Mouse (Mus musculus) liver, embryonic 15.5 days (tissue): ENCODE data around the gene Paip2b. TPM values are rescaled to one million over a fixed set of nuclear protein-coding genes. Genes with fewer than 3 reads are reported as not detected.
A peak's percentile ranks its signal among the peaks of the same experiment; 100 is the strongest.
"Not testable (repeated sequence)": the region's sequence is repeated elsewhere in the genome, so short reads cannot be mapped to it uniquely, and the experiment has no call there.

Experiments used
- ATAC-seq: fragments of 200-750 bp; cut with Nextera tagmentation; 2 replicates; pipeline ENCODE4 v1.8.0; 2017; ENCODE audit warnings: moderate number of reproducible peaks, mild to moderate bottlenecking, moderate library complexity; ENCODE audit not compliant: insufficient read depth
- H3K27ac ChIP-seq: fragments of 300-500 bp; sonication (generic); replicated peaks from 2 replicates; pipeline ENCODE4 v1.5.1; 2015; ENCODE audit warnings: mild to moderate bottlenecking, inconsistent platforms
- H3K27me3 ChIP-seq: fragments of 300-500 bp; sonication (generic); 2 replicates; pipeline ENCODE4 v1.6.1; 2015; ENCODE audit warnings: mild to moderate bottlenecking, inconsistent platforms
- H3K36me3 ChIP-seq: fragments of 300-500 bp; sonication (generic); replicated peaks from 2 replicates; pipeline ENCODE4 v1.6.1; 2015; ENCODE audit warnings: moderate library complexity, mild to moderate bottlenecking, inconsistent platforms
- H3K4me1 ChIP-seq: fragments of 300-500 bp; sonication (generic); replicated peaks from 2 replicates; pipeline ENCODE4 v1.6.1; 2015; ENCODE audit warnings: inconsistent platforms
- H3K4me2 ChIP-seq: fragments of 300-500 bp; sonication (generic); 2 replicates; pipeline ENCODE4 v1.6.1; 2015; ENCODE audit warnings: moderate library complexity, mild to moderate bottlenecking, inconsistent platforms
- H3K4me3 ChIP-seq: fragments of 300-500 bp; sonication (generic); replicated peaks from 2 replicates; pipeline ENCODE4 v1.5.1; 2015; ENCODE audit warnings: mild to moderate bottlenecking, inconsistent platforms
- H3K9ac ChIP-seq: fragments of 300-500 bp; sonication (generic); 2 replicates; pipeline ENCODE4 v1.6.1; 2015; ENCODE audit warnings: moderate library complexity, mild to moderate bottlenecking, inconsistent platforms
- H3K9me3 ChIP-seq: fragments of 300-500 bp; sonication (generic); replicated peaks from 2 replicates; pipeline ENCODE4 v1.6.1; 2016; ENCODE audit warnings: inconsistent platforms
- WGBS: fragments of 180-500 bp; shearing (Covaris S2); methylation state at CpG from one replicate; pipeline ENCODE4 v1.1.7; 2015; ENCODE audit warnings: mixed read lengths; ENCODE audit not compliant: insufficient replicate concordance; 5-methylcytosine and 5-hydroxymethylcytosine counted together
- polyA plus RNA-seq: library from polyadenylated mRNA; unstranded; fragments of >200 nt; fragmentation: Nextera tagmentation; extraction: Ambion mirVana; gene quantifications from 2 replicates; pipeline ENCODE4 v1.2.1, GENCODE M21; 2015

The Paip2b gene
- polyA plus RNA-seq, 1 experiment from 2014 or later = 3.7 TPM

- Histone ChIP-seq H3K9me3 (no peaks in the 10 kb centered on the region), H3K4me2 (no peak overlapping the region), H3K27ac (no peak overlapping the region), H3K27me3 (peaks cover 8% of the 10 kb centered on the region), H3K9ac (no peak overlapping the region), H3K4me1 (peaks cover 25% of the 10 kb centered on the region), H3K36me3 (no peaks in the 10 kb centered on the region), H3K4me3 (no peak overlapping the region)
- WGBS = 59% methylated on average over 3 of the region's 3 CpGs
- ATAC-seq = no peak
Measured at GRCm38 (mm10) chr6:83796686-83797085, 34.9 kb downstream of the Paip2b start.

DNA sequence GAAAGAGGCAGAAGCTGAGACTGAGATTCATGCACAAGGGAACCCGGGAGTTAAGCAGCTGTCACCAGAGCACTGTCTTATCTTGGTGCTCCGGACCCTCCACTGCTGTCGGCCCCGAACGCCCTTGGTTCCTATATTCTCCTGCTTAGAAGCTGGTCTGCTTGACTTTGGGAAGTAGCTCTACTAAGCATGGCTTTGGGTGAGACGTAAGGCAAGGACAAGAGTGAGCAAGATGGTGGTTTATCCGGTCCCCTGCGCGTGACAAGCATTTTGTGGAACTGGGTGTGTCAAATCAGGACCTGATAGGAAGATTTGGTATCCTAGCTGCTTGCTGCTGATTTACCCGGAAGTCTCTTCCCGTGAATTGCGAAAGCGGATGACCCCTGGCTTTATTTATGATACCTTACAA is 36.0 kb downstream of the Paip2b start:
- peak overlapping the region; percentile 51 for H3K9ac ChIP-seq
- peaks cover 32% of the 10 kb centered on the region for H3K4me1 ChIP-seq
- ATAC-seq = no peak
- peaks cover 8% of the 10 kb centered on the region for H3K27me3 ChIP-seq
- WGBS = 1% methylated on average over 13 of the region's 13 CpGs
- no peaks in the 10 kb centered on the region for H3K36me3 ChIP-seq
- H3K4me3 ChIP-seq = peak overlapping the region; percentile 75
- peak overlapping the region; percentile 98 for H3K27ac ChIP-seq
- no peaks in the 10 kb centered on the region for H3K9me3 ChIP-seq
- H3K4me2 ChIP-seq = peak overlapping the region; percentile 83

DNA sequence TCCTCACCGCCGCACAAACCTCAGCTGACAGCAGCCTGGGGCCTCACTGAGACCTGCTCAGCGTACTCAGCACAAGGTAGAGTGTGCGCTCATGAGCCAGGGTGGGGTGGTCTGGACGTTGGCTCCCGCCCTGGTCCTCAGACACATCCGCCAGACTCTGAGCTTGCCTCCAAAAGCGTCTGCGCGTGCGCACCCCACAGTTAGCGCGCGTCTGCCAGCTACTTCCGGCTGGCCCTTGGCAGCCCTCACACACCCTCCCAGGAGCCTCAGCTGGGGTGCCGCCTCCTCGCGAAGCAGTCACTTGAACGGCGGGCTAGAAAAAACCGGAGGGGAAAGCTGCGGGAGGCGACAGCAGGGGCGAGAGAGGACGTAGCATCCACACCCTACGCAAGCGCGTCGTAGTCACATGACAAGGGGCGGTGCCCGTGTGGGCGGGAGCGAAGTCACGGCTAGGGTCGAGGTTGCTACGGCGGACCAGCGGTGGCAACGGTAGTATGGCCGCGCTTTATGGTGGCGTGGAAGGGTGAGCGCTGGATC is 36.7 kb downstream of the Paip2b start, which contains the start of gene Nagk:
Gene Nagk (plus strand): TSS at position 223 of the 537 bp plus-strand sequence.
- peaks cover 32% of the 10 kb centered on the region for H3K4me1 ChIP-seq
- no peaks in the 10 kb centered on the region for H3K9me3 ChIP-seq
- H3K36me3 ChIP-seq = no peaks in the 10 kb centered on the region
- H3K9ac ChIP-seq = peak within 1 kb of the TSS; percentile 51
- H3K4me2 ChIP-seq = peak within 1 kb of the TSS; percentile 83
- peak; percentile 90 for ATAC-seq
- peak within 1 kb of the TSS; percentile 98 for H3K27ac ChIP-seq
- WGBS = under 1% methylated on average over 43 of the region's 43 CpGs
- H3K4me3 ChIP-seq = peak within 1 kb of the TSS; percentile 75
- peaks cover 8% of the 10 kb centered on the region for H3K27me3 ChIP-seq

GRCm38 (mm10) chr6:83791251-83791890 is 40.2 kb downstream of the Paip2b start:
- Histone ChIP-seq H3K4me2 (no peak overlapping the region), H3K9ac (no peak overlapping the region), H3K27ac (no peak overlapping the region), H3K36me3 (no peaks in the 10 kb centered on the region), H3K27me3 (peaks cover 3% of the 10 kb centered on the region; the same call in 1 of the 2 replicates), H3K4me1 (peaks cover 28% of the 10 kb centered on the region), H3K9me3 (no peaks in the 10 kb centered on the region), H3K4me3 (no peak overlapping the region)
- 13% methylated on average over 4 of the region's 4 CpGs for WGBS
- no peak for ATAC-seq

DNA sequence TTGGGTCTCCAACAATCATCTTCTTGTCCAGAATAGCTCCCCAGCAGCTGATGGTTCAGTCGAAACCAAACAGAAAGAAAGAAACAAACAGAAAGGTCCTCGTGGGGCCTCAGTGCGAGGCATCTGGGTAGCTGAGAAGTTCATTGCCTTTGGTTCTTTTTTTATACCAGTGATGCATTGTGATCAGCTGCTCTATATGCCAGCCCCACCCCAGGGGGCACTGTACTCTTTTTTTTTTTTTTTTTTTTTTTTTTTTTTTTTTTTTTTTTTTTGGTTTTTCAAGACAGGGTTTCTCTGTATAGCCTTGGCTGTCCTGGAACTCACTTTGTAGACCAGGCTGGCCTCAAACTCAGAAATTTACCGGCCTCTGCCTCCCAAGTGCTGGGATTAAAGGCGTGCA is 41.0 kb downstream of the Paip2b start:
- peaks cover 24% of the 10 kb centered on the region for H3K4me1 ChIP-seq
- not testable (repeated sequence) for ATAC-seq, H3K4me2 ChIP-seq, H3K27me3 ChIP-seq, H3K27ac ChIP-seq, H3K9me3 ChIP-seq, H3K4me3 ChIP-seq, H3K9ac ChIP-seq, H3K36me3 ChIP-seq
- 69% methylated on average over 5 of the region's 5 CpGs for WGBS

- ATAC-seq = no peak
- Histone ChIP-seq H3K9me3 (no peaks in the 10 kb centered on the region), H3K36me3 (no peaks in the 10 kb centered on the region), H3K4me3 (no peak overlapping the region), H3K27me3 (no peaks in the 10 kb centered on the region), H3K4me1 (peaks cover 7% of the 10 kb centered on the region; the same call in 1 of the 2 replicates), H3K27ac (no peak overlapping the region), H3K4me2 (no peak overlapping the region), H3K9ac (no peak overlapping the region)
- 60% methylated on average over 7 of the region's 7 CpGs for WGBS
Measured at GRCm38 (mm10) chr6:83788554-83788953, 43.0 kb downstream of the Paip2b start.

DNA sequence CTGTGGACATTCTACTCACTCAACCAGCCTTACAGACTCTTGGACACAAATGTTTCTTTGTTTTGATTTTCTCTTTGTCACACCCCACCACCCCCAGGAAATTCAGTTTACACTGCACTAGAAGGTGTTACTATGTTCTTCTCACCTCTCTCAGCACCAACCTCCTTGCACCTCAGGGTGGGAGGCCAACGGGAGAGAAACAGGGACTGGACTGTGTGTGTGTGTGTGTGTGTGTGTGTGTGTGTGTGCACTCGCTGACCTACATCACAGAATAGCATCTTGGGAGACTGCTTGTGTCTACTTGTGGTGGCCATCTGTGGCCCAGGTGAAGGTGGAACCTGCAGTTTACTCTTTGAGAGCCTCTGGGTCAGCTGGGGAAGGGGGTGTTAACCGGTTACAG is 45.1 kb downstream of the Paip2b start:
- WGBS = 42% methylated on average over 3 of the region's 3 CpGs
- H3K4me3 ChIP-seq = no peak overlapping the region
- no peak overlapping the region for H3K9ac ChIP-seq
- H3K36me3 ChIP-seq = no peaks in the 10 kb centered on the region
- peaks cover 6% of the 10 kb centered on the region; the same call in 1 of the 2 replicates for H3K4me1 ChIP-seq
- ATAC-seq = no peak
- no peak overlapping the region for H3K4me2 ChIP-seq
- H3K27me3 ChIP-seq = no peaks in the 10 kb centered on the region
- H3K27ac ChIP-seq = no peak overlapping the region
- H3K9me3 ChIP-seq = no peaks in the 10 kb centered on the region

DNA sequence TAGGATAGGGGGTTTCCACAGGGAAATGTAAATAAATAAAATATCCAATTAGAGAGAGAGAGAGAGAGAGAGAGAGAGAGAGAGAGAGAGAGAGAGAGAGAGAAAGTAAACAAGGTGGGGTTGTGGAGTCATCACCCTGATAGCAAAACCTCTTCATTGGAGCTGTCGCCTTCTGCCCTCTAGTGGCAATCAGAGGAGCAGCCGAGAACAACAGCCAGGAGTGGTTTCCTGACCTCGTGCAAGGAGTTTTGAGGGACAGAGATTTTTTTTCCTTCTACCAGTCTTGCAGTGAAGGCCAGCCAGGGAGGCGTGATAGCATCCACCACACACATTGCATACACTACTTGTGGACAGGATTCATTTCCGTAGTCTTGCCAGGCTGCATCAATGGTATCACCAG is 52.5 kb downstream of the Paip2b start:
- Histone ChIP-seq H3K27ac (no peak overlapping the region), H3K9ac (no peak overlapping the region), H3K4me1 (peaks cover 20% of the 10 kb centered on the region), H3K9me3 (no peaks in the 10 kb centered on the region), H3K27me3 (no peaks in the 10 kb centered on the region), H3K4me3 (no peak overlapping the region), H3K4me2 (no peak overlapping the region), H3K36me3 (no peaks in the 10 kb centered on the region)
- ATAC-seq = no peak
- 5% methylated on average over 5 of the region's 5 CpGs for WGBS

DNA sequence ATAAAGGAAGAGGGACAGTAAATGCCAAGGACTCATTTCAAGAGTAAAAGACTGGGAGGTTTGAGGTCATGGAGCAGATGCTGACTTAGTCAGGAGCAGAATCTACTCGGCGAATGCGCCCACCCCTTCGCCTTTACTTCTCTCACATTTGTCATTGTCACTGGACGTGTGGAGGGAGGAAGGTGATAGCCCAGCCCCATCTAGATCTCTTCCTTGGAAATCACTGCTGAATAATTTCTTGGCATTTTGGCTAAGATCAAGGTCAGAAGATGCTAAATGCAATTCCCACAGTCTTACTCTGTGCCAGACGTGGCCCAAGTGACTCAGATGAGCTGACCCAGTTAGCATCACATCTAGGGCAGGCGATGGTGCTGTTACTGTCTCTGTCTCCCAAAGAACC is 53.2 kb downstream of the Paip2b start:
- Histone ChIP-seq H3K9me3 (no peaks in the 10 kb centered on the region), H3K27me3 (no peaks in the 10 kb centered on the region), H3K9ac (no peak overlapping the region), H3K4me1 (peaks cover 27% of the 10 kb centered on the region), H3K27ac (no peak overlapping the region), H3K4me2 (no peak overlapping the region), H3K36me3 (peaks cover 4% of the 10 kb centered on the region; the same call in 1 of the 2 replicates), H3K4me3 (no peak overlapping the region)
- WGBS = 74% methylated on average over 7 of the region's 7 CpGs
- no peak for ATAC-seq

DNA sequence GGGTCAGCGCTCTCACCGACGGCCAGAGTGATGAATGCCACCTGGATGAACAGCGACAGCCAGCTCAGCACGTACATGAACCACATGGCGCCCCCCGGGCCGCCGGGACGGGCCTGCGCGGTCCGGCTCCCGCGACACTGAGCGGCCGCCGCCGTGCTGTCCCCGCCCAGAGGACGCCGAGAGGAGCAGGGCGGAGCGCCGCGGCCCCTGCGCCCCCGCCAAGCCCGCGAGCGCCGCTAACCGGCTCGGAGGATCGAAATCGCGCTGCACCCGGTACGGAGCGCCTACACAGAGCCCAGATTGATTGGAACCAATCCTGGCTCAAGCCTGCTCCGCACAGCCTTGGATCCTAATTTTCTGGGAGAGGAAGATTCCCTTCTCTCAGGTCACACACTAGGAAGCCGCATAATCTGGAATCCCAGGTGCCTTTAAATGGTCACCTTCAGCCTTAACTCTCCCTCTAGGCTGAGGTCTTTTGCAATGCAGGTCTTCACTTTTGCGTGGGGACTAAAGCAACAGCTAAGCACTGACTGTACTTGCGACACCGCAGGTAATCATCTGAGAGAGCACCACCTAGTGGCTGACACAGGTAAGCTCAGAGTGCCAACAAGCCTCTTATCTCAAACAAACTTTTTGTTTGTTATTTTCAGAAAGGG is 55.8 kb downstream of the Paip2b start, which contains the start of gene Tex261:
Gene Tex261 (minus strand): TSS at position 176 of the 656 bp plus-strand sequence.
- peak within 1 kb of the TSS; percentile 92 for H3K27ac ChIP-seq
- peak; percentile 91 for ATAC-seq
- H3K9me3 ChIP-seq = no peaks in the 10 kb centered on the region
- peaks cover 28% of the 10 kb centered on the region for H3K4me1 ChIP-seq
- 1% methylated on average over 45 of the region's 45 CpGs for WGBS
- H3K36me3 ChIP-seq = peaks cover 26% of the 10 kb centered on the region
- H3K27me3 ChIP-seq = no peaks in the 10 kb centered on the region
- H3K4me3 ChIP-seq = peak within 1 kb of the TSS; percentile 92
- H3K9ac ChIP-seq = peak within 1 kb of the TSS; percentile 96
- peak within 1 kb of the TSS; percentile 86 for H3K4me2 ChIP-seq

GRCm38 (mm10) chr6:83774781-83775563 is 56.6 kb downstream of the Paip2b start:
- Histone ChIP-seq H3K36me3 (peaks cover 34% of the 10 kb centered on the region), H3K4me3 (peak overlapping the region; percentile 92), H3K4me2 (peak overlapping the region; percentile 86), H3K9me3 (no peaks in the 10 kb centered on the region), H3K27ac (peak overlapping the region; percentile 92), H3K4me1 (peaks cover 28% of the 10 kb centered on the region), H3K27me3 (no peaks in the 10 kb centered on the region), H3K9ac (peak overlapping the region; percentile 96)
- under 1% methylated on average over 14 of the region's 14 CpGs for WGBS
- peak; percentile 38 for ATAC-seq
